Mouse (Mus musculus) spleen, postnatal 4 days (tissue): ENCODE results near the gene Snrpe.

Source experiments
- DNase-seq, 2 experiments: peaks; one replicate each; pipeline ENCODE4 v3.0.0; 2022; ENCODE audit warnings: low spot score in 2 of 2

Snrpe gene

DNA sequence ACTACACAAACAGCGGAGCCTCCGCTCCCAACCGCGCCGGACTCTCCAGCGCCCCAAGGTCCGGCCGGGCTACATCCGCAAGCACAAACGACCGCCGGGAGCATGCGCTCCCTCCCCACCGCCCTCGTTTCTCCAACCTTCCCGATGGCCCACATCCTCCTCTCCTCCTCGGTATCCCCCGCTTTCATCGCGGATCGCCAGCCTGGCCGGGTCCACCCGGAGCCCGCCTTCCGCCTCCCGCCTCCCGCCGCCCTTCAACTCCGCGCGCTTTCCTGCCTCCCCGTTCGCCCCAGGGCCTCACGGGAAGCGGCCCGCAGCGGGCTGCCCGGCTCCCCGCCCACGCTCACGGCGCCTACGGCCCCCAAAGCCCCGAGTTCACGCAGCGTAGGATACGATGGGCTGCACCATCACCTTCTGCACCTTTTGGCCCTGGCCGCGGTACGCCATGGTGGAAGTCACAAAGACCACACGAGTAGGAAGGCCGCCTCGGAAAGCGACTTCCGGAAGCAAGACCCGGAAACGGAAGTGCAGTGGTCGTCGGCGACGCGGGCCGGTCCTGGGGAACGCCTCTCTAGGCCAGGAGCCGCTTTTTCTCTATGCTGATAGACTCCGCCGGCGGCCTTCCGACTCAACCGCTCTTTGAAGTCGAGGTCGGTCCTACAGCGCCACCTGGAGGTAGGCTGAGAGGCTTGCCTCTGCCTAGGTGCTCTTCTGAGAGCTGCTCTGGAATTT is at the start of gene Snrpe:
Gene Snrpe, minus strand, starts transcription at position 521 of the 732 bp plus-strand sequence.
- peak; percentile 97 to 100 for DNase-seq

DNA sequence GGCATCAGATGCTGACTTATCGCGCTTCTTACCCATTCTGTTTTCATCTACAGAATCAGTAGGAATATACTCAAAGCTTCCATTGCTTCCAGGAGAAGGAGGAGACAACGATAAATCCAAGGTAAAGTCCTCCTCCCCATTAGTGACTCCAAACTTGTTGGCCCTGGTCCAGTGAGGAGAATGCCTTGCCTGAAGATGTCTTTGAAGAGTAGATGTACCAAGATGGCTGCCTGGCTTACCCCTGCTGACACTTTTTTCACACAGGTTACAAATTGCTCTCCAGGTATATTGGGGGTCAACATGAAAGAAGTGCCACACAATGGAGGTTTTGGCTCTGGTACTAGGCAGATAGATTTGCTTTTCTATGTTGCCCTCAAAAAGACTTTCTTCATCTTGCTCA is 48.8 kb upstream of the Snrpe start:
- no peak for DNase-seq

DNA sequence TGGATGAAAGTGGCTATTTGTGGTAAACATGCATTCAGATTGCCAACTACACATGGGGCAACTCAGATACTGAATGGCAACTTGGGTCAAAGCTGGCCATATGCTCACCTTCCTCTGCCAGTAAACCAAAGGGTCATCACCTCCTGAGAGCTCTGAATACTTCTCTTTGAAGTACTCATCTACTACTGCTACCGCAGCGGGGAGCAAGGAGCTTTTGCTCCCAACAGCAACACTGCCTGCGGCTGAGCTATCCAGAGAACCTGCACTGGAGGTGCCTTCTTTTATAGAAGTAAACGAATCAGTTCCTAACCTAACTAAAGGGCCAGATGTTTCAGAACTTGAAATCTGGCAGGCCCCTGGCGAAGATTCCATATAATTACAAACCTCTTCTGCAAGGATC is 46.7 kb upstream of the Snrpe start:
- DNase-seq: no peak

DNA sequence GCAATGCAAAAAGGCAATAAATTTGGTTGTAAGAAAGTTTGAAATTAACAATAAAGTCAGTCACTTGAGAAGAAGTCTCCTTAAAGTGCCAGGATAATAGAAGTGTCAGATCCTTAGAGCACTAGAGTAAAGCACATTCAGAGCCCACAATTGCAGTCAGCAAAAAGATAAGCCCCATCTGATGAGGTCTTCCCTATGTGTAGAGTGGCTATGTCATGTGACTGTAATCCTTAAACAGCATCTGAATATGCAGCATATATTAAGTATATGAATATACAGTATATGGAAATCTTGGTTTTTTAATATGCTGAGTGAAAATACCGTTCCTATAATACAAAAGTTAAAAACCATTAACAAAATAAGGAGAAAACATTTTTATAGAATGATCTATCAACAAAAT is 42.9 kb upstream of the Snrpe start:
- no peak for DNase-seq

DNA sequence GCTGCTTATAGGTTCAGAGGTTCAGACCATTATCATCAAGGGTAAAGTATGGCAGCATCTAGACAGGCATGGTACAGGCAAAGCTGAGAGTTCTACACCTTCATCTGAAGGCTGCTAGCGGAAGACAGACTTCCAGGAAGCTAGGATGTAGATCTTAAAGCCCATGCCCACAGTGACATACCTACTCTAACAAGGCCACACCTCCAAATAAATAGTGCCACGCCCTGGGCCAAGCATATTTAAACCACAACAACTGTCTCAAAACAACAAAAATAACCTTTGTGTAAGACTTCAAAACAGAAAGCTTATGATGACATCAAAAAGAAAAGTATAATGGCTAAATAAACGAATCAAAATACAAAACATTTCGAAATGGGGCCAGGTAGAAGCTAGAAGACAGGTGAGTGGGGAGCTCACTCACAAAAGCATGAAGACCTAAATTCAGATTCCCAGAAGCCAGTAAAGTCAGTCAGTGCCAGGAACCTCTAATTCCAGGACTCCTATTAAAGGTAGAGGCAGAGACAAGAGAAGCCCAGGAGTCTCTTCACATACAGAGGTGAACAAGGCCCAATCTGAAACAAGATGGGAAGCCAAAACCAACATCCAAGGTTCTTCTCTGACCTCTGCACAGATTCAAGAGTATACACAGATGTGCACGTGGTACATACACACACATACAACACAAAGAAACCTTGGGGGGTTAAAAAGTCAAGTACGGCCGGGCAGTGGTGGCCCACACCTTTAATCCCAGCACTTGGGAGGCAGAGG is 40.4 kb upstream of the Snrpe start:
- DNase-seq: no peak

DNA sequence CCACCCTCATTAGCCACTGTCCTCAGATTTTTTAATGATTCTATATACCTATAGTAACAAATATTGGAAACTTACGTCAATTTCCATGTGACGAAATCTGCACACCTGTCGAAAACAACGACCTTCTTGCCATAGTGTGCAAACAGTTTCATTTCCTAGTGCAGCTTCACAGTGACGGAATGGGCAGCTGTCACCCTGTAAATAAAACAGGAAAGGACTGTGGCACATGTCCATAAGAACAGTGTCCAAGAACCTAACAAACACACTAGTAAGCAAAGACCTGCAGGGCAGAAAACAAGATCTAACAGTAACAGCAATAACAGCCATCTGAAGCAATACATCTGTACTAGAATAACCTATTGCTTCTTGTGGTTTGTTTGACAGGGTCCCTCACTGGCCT is 35.6 kb upstream of the Snrpe start:
- DNase-seq: no peak

DNA sequence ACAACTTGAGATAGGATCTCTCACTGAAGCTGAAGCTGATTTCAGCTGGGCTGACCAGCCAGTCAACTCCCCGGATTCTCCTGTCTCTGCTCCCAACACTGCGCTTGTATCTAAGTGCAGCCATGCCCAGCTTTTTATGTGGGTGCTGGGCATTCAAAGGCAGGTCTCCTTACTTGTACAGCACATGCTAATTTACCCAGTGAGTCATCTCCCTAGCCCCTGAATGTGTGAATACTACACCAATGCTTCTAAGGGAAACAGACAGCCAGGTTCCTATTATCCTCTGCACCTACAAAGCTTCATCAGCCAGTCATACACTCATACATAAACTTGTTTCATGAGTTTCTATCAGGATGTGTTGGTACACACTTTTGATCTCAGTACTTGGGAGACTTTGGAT is 31.1 kb upstream of the Snrpe start:
- no peak for DNase-seq

DNA sequence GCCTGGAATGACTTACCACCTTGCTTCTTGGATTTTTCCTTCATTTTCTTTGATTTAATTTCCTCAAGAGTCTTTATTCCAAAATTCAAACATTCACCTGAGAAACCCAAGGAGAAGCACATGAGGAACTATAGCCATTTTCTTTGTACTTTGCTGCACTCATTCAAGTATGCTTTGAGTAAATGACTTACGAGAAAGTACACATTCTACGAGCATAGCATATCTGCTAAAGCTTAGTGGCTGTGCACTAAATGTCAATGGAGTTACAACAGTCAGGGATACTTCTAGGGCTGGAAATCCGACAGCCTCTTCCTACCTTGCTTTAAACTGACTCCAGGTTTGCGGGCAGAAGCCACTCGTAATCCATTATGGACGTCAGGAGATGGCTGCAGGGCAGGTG is 28.4 kb upstream of the Snrpe start:
- DNase-seq: no peak

DNA sequence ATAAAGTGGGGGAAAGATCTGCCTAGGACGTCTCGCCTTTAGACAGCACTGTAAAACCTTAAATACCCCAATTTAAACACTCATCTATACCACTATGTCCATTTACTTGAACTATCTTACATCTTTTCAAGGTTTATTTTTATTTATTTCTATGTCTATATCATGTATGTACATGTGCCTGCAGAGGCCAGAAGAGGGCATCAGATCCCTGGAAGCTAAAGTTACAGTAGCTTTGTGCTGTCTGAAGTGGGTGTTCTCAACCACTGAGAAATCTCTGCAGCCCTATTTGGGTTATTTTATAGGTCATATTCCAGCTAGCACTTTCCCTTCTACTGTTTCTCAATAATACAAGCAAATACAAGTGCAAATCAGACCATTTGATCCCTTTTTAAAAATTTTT is 22.1 kb upstream of the Snrpe start:
- DNase-seq: no peak

DNA sequence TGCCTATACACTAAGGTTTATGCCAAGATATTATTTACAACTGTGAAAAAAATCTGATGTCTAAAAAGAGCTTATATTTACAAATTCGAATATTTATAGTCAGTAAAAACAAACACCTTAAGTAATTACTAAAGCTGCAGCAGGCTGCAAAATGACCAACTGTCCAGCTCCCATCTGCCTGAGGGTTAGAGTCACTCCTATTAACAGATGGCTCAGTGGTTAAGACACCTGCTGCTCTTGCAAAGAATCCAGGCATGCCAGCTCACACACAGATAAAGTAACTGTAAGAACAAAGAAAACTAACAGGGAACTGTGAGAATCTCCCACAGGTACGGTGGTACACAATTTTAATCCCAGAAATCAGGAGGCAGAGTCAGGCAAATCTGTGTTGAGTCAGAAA is 15.0 kb upstream of the Snrpe start:
- DNase-seq: no peak

DNA sequence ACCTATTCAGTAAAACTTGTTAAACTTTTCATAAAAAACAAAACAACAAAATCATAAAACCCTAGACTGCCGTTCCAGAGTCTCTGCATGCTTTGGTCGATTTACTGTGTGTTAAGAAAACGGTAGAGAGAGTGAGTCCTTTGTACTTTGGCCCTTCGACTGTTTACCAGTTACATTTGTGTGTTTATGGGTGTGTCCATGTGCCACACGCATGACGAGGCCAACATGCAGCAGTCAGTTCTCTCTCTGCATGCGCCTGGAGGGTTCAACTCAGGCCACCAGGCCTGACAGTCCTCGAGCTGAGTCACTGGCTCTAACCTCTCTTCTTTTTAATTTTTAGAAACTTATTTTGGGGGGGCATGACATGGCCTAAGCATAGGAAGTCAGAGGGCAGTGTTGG is 8.2 kb upstream of the Snrpe start:
- DNase-seq: no peak

DNA sequence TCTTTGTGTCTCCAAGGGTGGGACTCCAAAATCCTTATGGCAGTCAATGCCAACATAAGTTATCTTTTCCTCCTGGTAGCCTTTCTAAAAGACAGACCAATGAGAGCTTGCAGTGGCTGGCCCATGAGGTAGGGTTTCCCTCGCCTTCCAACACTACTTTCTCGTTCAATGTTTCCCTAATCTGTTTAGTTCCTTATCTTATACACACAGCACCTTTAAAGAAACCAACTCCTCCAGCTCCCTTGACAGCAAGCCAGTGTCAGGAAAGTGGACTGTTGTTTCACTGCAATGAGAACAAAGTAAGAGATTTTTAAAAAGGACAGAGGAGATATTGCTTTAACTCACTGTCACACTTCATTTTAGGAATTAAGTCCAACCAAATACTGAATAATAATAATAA is 7.8 kb upstream of the Snrpe start:
- DNase-seq: no peak

DNA sequence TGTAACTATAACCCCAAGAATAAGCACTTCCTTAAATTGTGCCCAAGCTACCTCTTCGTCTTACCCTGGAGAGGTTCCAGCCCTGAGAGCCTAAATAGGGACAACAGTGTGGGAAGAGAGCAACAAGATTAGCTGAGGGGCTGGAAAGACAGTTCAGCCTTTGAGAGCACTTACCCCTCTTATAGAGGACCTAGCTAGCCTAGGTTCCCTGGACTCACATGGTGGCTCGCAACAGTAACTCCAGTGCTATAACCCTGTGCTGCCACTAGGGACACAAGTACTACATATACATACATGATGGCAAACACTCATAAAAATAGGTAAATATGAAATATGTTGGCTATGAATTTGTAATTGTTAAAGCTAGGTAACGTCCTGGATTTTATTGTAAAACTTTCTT is 3.7 kb upstream of the Snrpe start:
- peak in 1 of 2 experiments; percentile 16 for DNase-seq

DNA sequence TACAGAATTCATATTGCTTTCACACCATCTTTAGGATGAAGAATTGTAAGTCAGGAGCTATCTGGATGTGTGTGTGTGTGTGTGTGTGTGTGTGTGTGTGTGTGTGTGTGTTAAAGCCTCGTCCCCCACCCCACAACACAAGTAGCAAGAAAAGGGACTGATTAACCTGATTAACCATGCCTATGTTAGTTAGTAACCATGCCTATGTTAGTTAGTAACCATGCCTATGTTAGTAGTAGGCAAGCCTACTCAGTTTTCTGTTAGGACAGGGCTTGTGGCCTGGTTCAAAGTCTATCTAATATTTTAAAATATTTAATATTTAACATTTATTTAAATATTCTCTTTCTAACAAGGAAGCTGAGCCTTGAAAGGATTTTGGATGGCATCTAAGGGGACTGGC is 1.3 kb upstream of the Snrpe start:
- no peak for DNase-seq

DNA sequence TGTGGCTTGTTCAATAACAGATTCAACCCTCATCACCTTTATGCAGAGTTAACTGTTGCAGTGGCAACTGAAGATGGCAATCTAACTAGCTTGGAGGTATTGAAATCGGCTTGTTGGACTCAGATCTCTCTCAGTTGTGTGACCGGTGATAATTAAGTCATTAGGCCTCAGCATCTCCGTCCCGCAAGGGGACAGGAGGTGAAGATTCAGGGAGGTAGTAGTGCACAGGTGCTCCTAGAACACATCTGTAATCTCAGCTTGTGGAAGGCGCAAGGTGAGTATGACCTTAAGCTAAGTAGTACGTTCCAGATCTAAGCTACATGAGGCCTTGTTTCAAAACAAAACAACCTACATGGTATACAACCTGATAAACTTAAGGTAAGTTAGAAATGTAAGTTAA is 510 bp upstream of the Snrpe start:
- no peak for DNase-seq

DNA sequence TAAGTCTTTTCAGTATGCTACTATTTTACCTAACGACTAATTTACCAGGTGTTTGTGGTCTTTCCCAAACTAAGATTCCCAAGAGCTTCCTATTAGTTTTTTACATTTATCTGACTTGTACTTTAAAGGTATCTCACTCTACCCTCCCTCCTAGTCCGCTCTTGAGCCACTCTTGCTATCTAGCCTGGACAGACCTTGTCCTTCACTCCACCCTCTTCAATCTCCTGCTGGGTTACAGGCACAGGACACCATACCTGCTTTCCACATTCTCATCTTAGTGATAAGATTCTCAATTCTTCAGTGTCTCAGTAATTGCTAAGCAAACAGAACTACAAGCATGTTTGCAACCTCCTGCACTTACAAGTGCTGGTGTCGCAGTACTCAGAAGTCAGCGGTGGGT is 6.9 kb downstream of the Snrpe start:
- no peak for DNase-seq

DNA sequence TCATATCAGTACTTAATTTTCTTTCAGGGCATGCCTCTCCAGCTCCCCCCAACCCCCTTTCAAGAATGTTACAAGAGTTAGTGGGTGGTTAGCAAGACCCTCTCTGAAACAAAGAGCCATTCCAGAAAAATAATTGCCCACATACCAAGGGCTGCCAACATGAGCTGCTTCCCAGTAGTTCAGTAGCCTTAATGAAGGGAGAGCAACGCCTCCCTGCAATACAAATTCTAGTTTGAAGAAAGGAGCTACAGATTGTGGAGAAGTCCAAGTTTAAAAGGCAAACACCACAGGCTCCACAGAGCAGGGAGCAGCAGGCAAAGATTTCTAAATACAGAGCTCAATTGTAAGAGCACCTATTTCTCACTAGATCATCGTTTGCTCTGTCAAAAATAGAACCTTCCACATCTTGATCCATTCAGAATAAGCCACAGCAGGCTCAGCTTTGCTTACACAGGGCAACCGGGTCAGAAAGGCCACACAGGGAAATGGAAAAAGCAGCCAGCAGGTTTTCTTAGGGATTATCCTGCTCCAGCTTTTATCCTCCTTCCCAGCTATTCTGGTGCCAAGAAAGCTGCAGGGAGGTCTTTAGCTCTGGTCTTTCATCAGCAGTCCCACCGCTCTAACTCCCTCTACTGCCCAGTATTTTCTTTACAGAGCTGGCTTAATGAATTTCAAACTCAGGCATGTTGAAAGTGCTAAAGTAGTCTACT is 13.6 kb downstream of the Snrpe start:
- DNase-seq: no peak

DNA sequence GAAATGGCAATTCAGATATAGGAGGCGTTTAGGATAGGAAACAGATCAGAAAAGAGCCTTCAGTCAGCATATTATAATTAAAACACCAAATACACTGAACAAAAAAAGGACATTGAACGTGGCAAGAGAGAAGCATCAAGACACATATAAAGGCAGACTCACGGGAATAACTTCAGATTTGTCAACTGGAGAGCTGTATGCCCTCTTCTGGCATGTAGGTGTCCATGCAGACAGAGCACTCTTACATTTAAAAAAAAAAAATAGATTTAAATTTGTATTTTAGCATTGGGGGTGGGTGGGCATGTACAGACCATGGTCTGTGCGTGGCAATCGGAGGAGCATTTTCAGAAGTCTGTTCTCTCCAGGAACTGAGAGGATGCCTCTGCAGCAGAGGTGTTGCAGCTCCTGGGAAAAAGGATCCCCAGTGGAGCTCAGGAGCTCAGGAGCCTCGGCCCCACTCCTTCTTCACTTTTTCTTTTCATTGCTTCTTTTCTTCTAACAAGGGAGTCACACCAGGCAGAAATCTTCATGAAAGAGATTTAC is 24.0 kb downstream of the Snrpe start:
- no peak for DNase-seq

DNA sequence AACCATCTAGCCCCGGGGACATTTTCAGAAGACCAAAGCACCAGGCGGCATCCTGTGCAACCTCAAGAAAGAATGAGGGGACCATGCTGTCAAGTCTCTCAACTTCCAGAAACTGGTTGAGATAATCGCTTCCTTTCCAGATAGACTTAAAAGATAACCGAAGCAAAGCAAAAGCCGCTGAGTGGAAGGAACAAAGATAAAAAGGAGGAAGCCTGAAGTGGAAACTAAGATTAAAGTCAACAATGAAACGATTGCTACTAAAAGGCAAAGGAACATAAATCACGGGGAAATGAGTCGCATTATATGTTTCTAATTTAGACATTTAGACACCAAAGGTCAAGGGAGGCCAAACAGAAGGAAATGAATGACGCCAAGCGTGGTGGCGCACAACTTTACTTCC is 38.8 kb downstream of the Snrpe start:
- no peak for DNase-seq
